Mouse (Mus musculus): ENCODE data around the gene Stam2.

- TF ChIP-seq CTCF (IDR thresholded peaks at IDR 0.05; ENCODE audit: insufficient read depth, low read length) (no peak), POLR2A (IDR thresholded peaks at IDR 0.05; ENCODE audit: borderline replicate concordance, extremely low read depth, low read depth, low read length) (no peak)
These were observed 43.1 kb upstream of the Stam2 start for GRCm38 (mm10) chr2:52785106-52785721.

All from lung, adult 2 months (tissue).